ENCODE assay signal across 7 mouse cellular contexts in genomic region chr3:121171243-121171871, GRCm38 (mm10). TPM values are rescaled to one million over a fixed set of nuclear protein-coding genes. Genes with fewer than 3 reads are reported as not detected.
DNase-seq lines count a peak whose midpoint lies in the region; ATAC-seq lines count a peak whose summit lies in the region.

Gene Rwdd3 (minus strand): TSS chr3:121171695.

- DNase-seq in adrenal gland, postnatal 10 days = peak; percentile 95
- peak; percentile 95 for DNase-seq in embryonic facial prominence, embryonic 10.5 days (ENCODE audit: low spot score)
- DNase-seq in heart, adult 11 months = peak; percentile 99
- DNase-seq in kidney, adult 18-20 months = peak; percentile 93
- peak; percentile 94 for DNase-seq in limb, embryonic 11.5 days (ENCODE audit: low spot score)
- DNase-seq in midbrain, embryonic 14.5 days = peak; percentile 90
- DNase-seq in spleen, adult 18-20 months = peak; percentile 87 to 89

- peak; percentile 92 for ATAC-seq in limb, embryonic 11.5 days (ENCODE audit: insufficient number of reproducible peaks, low FRiP score, low TSS enrichment, low read depth)
- ATAC-seq in midbrain, embryonic 14.5 days (ENCODE audit: low FRiP score, low TSS enrichment) = peak; percentile 91

- peak within 1 kb of the TSS; percentile 69 for H3K9ac ChIP-seq in limb, embryonic 11.5 days (ENCODE audit: low read length)
- peak within 1 kb of the TSS; percentile 59 for H3K9ac ChIP-seq in midbrain, embryonic 14.5 days (replicated peaks; ENCODE audit: low read length)

- H3K4me1 ChIP-seq in embryonic facial prominence, embryonic 10.5 days = peaks cover 22% of the 10 kb centered on the region
- H3K4me1 ChIP-seq in limb, embryonic 11.5 days (ENCODE audit: control insufficient read depth, insufficient read depth, low read length) = no peaks in the 10 kb centered on the region
- H3K4me1 ChIP-seq in midbrain, embryonic 14.5 days (ENCODE audit: control insufficient read depth, insufficient read depth, low read length) = no peaks in the 10 kb centered on the region

- peaks cover 5% of the 10 kb centered on the region; the same call in 1 of the 2 replicates for H3K36me3 ChIP-seq in embryonic facial prominence, embryonic 10.5 days (replicated peaks)
- no peaks in the 10 kb centered on the region for H3K36me3 ChIP-seq in limb, embryonic 11.5 days (ENCODE audit: control insufficient read depth, insufficient read depth, low read length)
- H3K36me3 ChIP-seq in midbrain, embryonic 14.5 days (ENCODE audit: control insufficient read depth, insufficient read depth, low read length) = no peaks in the 10 kb centered on the region

- peak within 1 kb of the TSS; percentile 76 for H3K4me3 ChIP-seq in embryonic facial prominence, embryonic 10.5 days
- peak within 1 kb of the TSS; percentile 64 for H3K4me3 ChIP-seq in limb, embryonic 11.5 days (ENCODE audit: low read depth, low read length)
- H3K4me3 ChIP-seq in midbrain, embryonic 14.5 days (replicated peaks; ENCODE audit: low read depth, low read length) = peak within 1 kb of the TSS; percentile 59

- 0 out of 2 replicates have a peak, but pooled peaks cover 5% of the 10 kb centered on the region for H3K9me3 ChIP-seq in embryonic facial prominence, embryonic 10.5 days
- H3K9me3 ChIP-seq in limb, embryonic 11.5 days (ENCODE audit: control insufficient read depth, low read length) = no peaks in the 10 kb centered on the region
- no peaks in the 10 kb centered on the region for H3K9me3 ChIP-seq in midbrain, embryonic 14.5 days (ENCODE audit: control insufficient read depth, low read length)

- WGBS in embryonic facial prominence, embryonic 10.5 days = under 1% methylated on average over 40 of the region's 40 CpGs
- under 1% methylated on average over 39 of the region's 40 CpGs for WGBS in limb, embryonic 11.5 days
- under 1% methylated on average over 40 of the region's 40 CpGs for WGBS in midbrain, embryonic 14.5 days

- no peaks in the 10 kb centered on the region for H3K27me3 ChIP-seq in embryonic facial prominence, embryonic 10.5 days (replicated peaks; ENCODE audit: low read depth, poor library complexity, severe bottlenecking)
- no peaks in the 10 kb centered on the region for H3K27me3 ChIP-seq in limb, embryonic 11.5 days (ENCODE audit: control insufficient read depth, insufficient read depth, low read length)
- H3K27me3 ChIP-seq in midbrain, embryonic 14.5 days (ENCODE audit: control insufficient read depth, insufficient read depth, low read length) = no peaks in the 10 kb centered on the region

- peak within 1 kb of the TSS; percentile 76 for H3K4me2 ChIP-seq in limb, embryonic 11.5 days (ENCODE audit: low read depth, severe bottlenecking)
- H3K4me2 ChIP-seq in midbrain, embryonic 14.5 days (ENCODE audit: low read length) = peak within 1 kb of the TSS; percentile 76

- peak within 1 kb of the TSS; percentile 91 for H3K27ac ChIP-seq in embryonic facial prominence, embryonic 10.5 days (replicated peaks)
- peak within 1 kb of the TSS; percentile 55; the same call in 1 of the 2 replicates for H3K27ac ChIP-seq in limb, embryonic 11.5 days (replicated peaks; ENCODE audit: low read depth, low read length)
- H3K27ac ChIP-seq in midbrain, embryonic 14.5 days (replicated peaks; ENCODE audit: low read depth, low read length) = peak within 1 kb of the TSS; percentile 64

RNA-seq across cellular contexts. Expression of gene Rwdd3, which starts in this region (rescaled TPM):
- total RNA-seq in adrenal gland, postnatal 10 days (2021) = 10 to 100 TPM; 12.4 to 16.8 TPM
- 4.1 and 4.8 TPM in 2 replicates for polyA plus RNA-seq in embryonic facial prominence, embryonic 10.5 days (2016; fragmentation: Nextera tagmentation; extraction: Ambion mirVana)
- 4.7 and 5.6 TPM in 2 replicates for polyA plus RNA-seq in limb, embryonic 11.5 days (2014; fragmentation: Nextera tagmentation; extraction: Ambion mirVana)
- polyA plus RNA-seq in midbrain, embryonic 14.5 days (2014; fragmentation: Nextera tagmentation; extraction: Ambion mirVana) = 5.1 and 6.1 TPM in 2 replicates

Comparison
In these comparisons a context has a peak if more than half of its experiments do, and no peak if none do; other contexts are left out.
1. Peak in every context shown above with its lines: DNase-seq, ATAC-seq, H3K4me3 ChIP-seq and H3K27ac ChIP-seq.